Mouse (Mus musculus) kidney, adult 2 months (tissue): Measurements from ENCODE around the gene Szrd1.

ENCODE experiments used
- CTCF ChIP-seq: fragments of 200-500 bp; conservative IDR thresholded peaks from 2 replicates; pipeline ENCODE4 v1.5.1; 2011; ENCODE audit warnings: low read depth, mild to moderate bottlenecking, control low read depth, low read length, moderate library complexity, mixed read lengths; ENCODE audit not compliant: insufficient read depth, insufficient read length
- POLR2A ChIP-seq: fragments of 200-500 bp; IDR thresholded peaks from one replicate; pipeline ENCODE4 v1.6.1; 2011; ENCODE audit warnings: low read depth, low read length, control low read depth

GRCm38 (mm10) chr4:141122663-141123062, 16.9 kb downstream of the Szrd1 start:
- TF ChIP-seq CTCF (no peak), POLR2A (no peak)
